Mouse (Mus musculus) MEL (cell line): Measurements from ENCODE around the gene Mylk4. TPM values are rescaled to one million over a fixed set of nuclear protein-coding genes. Genes with fewer than 3 reads are reported as not detected.

Experiments used
- DNase-seq: peaks from one replicate; pipeline ENCODE4 v3.0.0; 2011; ENCODE audit warnings: low read depth, low spot score
- H3K27ac ChIP-seq: 2 replicates; pipeline ENCODE4 v1.5.1; 2012; ENCODE audit warnings: low read depth, mild to moderate bottlenecking, control low read depth, low read length, moderate library complexity; ENCODE audit not compliant: control insufficient read depth
- H3K27me3 ChIP-seq, 2 experiments: fragments of 150-350 bp in 1 of 2; sonication (generic) in 1 of 2; 2 replicates each; pipeline ENCODE4 v1.6.1; 2012; ENCODE audit warnings: low read length in 2 of 2, mild to moderate bottlenecking in 2 of 2, improper control_type of control experiment in 1 of 2, moderate library complexity in 1 of 2; ENCODE audit not compliant: insufficient read depth in 2 of 2, control insufficient read depth in 1 of 2
- H3K36me3 ChIP-seq, 2 experiments: 2 replicates each; pipeline ENCODE4 v1.6.1; 2012 to 2014; ENCODE audit warnings: low read length in 2 of 2, improper control_type of control experiment in 1 of 2, inconsistent platforms in 1 of 2, mild to moderate bottlenecking in 1 of 2; ENCODE audit not compliant: insufficient read depth in 2 of 2, control insufficient read depth in 1 of 2
- H3K4me1 ChIP-seq, 2 experiments: fragments of 150-350 bp in 1 of 2; sonication (generic) in 1 of 2; 2 replicates each; pipeline ENCODE4 v1.6.1; 2012; ENCODE audit warnings: low read length in 2 of 2, improper control_type of control experiment in 1 of 2, mild to moderate bottlenecking in 1 of 2; ENCODE audit not compliant: insufficient read depth in 2 of 2, control insufficient read depth in 1 of 2
- H3K4me3 ChIP-seq, 2 experiments: fragments of 150-350 bp in 1 of 2; sonication (generic) in 1 of 2; 2 replicates each; pipeline ENCODE4 v1.5.1; 2012; ENCODE audit warnings: low read depth in 2 of 2, low read length in 2 of 2, mild to moderate bottlenecking in 2 of 2, moderate library complexity in 2 of 2, control low read depth in 1 of 2, improper control_type of control experiment in 1 of 2; ENCODE audit not compliant: control insufficient read depth in 1 of 2, insufficient read depth in 1 of 2
- H3K79me2 ChIP-seq: 2 replicates; pipeline ENCODE4 v1.6.1; 2012; ENCODE audit warnings: mild to moderate bottlenecking, low read length, moderate library complexity; ENCODE audit not compliant: control insufficient read depth, poor library complexity, insufficient read depth
- H3K9ac ChIP-seq: 2 replicates; pipeline ENCODE4 v1.6.1; 2012; ENCODE audit warnings: low read depth, mild to moderate bottlenecking, control low read depth, low read length, moderate library complexity; ENCODE audit not compliant: control insufficient read depth, poor library complexity, severe bottlenecking
- H3K9me3 ChIP-seq: fragments of 150-350 bp; sonication (generic); replicated peaks from 2 replicates; pipeline ENCODE4 v1.6.1; 2012; ENCODE audit warnings: mild to moderate bottlenecking, low read length, improper control_type of control experiment, moderate library complexity; ENCODE audit not compliant: insufficient read depth
- BHLHE40 ChIP-seq: IDR thresholded peaks from 2 replicates; pipeline ENCODE4 v1.6.1; 2012; ENCODE audit warnings: low read depth, mild to moderate bottlenecking, inconsistent platforms, low read length, improper control_type of control experiment, borderline replicate concordance
- CHD2 ChIP-seq: IDR thresholded peaks from 2 replicates; pipeline ENCODE4 v1.6.1; 2011; ENCODE audit warnings: low read length, improper control_type of control experiment
- CTCF ChIP-seq, 3 experiments: IDR thresholded peaks in 2 of 3; conservative IDR thresholded peaks in 1 of 3; 2 replicates each; pipeline ENCODE4 v1.5.1; 2011 to 2012; ENCODE audit warnings: low read length in 3 of 3, low read depth in 2 of 3, mild to moderate bottlenecking in 2 of 3, improper control_type of control experiment in 1 of 3, inconsistent platforms in 1 of 3, mixed read lengths in 1 of 3, moderate library complexity in 1 of 3; ENCODE audit not compliant: control insufficient read depth in 1 of 3, insufficient read depth in 1 of 3, poor library complexity in 1 of 3, severe bottlenecking in 1 of 3
- E2F4 ChIP-seq: IDR thresholded peaks from 2 replicates; pipeline ENCODE4 v1.6.1; 2011; ENCODE audit warnings: low read depth, low read length, improper control_type of control experiment, borderline replicate concordance
- ELF1 ChIP-seq: IDR thresholded peaks from 2 replicates; pipeline ENCODE4 v1.6.1; 2014; ENCODE audit warnings: low read depth, mild to moderate bottlenecking, inconsistent platforms, low read length, improper control_type of control experiment, moderate library complexity
- EP300 ChIP-seq, 2 experiments: IDR thresholded peaks; 2 replicates each; pipeline ENCODE4 v1.6.1; 2011; ENCODE audit warnings: improper control_type of control experiment in 2 of 2, low read length in 2 of 2, low read depth in 1 of 2, mild to moderate bottlenecking in 1 of 2
- GABPA ChIP-seq: IDR thresholded peaks from 2 replicates; pipeline ENCODE4 v1.6.1; 2012; ENCODE audit warnings: low read depth, mild to moderate bottlenecking, inconsistent platforms, low read length, improper control_type of control experiment, moderate library complexity
- GATA1 ChIP-seq: IDR thresholded peaks from 2 replicates; pipeline ENCODE4 v1.6.1; 2011; ENCODE audit warnings: low read depth, low read length, improper control_type of control experiment
- HCFC1 ChIP-seq: IDR thresholded peaks from 2 replicates; pipeline ENCODE4 v1.6.1; 2012; ENCODE audit warnings: low read depth, mild to moderate bottlenecking, inconsistent platforms, low read length, improper control_type of control experiment, moderate library complexity
- MAFK ChIP-seq: IDR thresholded peaks from 2 replicates; pipeline ENCODE4 v1.6.1; 2011; ENCODE audit warnings: low read depth, mild to moderate bottlenecking, low read length, improper control_type of control experiment, borderline replicate concordance
- NELFE ChIP-seq: IDR thresholded peaks from 2 replicates; pipeline ENCODE4 v1.6.1; 2011; ENCODE audit warnings: low read depth, low read length, improper control_type of control experiment
- POLR2A ChIP-seq, 2 experiments: IDR thresholded peaks; 2 replicates each; pipeline ENCODE4 v1.6.1; 2011 to 2012; ENCODE audit warnings: low read length in 2 of 2, mild to moderate bottlenecking in 2 of 2, control low read depth in 1 of 2, improper control_type of control experiment in 1 of 2, low read depth in 1 of 2, moderate library complexity in 1 of 2; ENCODE audit not compliant: control insufficient read depth in 1 of 2, insufficient read depth in 1 of 2, poor library complexity in 1 of 2
- POLR2AphosphoS5 ChIP-seq: IDR thresholded peaks from 2 replicates; pipeline ENCODE4 v1.6.1; 2012; ENCODE audit warnings: low read depth, borderline replicate concordance, mild to moderate bottlenecking, inconsistent platforms, low read length, moderate library complexity, mixed read lengths
- RAD21 ChIP-seq: IDR thresholded peaks from 2 replicates; pipeline ENCODE4 v1.6.1; 2011; ENCODE audit warnings: mild to moderate bottlenecking, low read depth, low read length, improper control_type of control experiment
- RCOR1 ChIP-seq: IDR thresholded peaks from 2 replicates; pipeline ENCODE4 v1.6.1; 2012; ENCODE audit warnings: low read depth, mild to moderate bottlenecking, inconsistent platforms, low read length, improper control_type of control experiment
- SMC3 ChIP-seq: IDR thresholded peaks from 2 replicates; pipeline ENCODE4 v1.6.1; 2011; ENCODE audit warnings: low read depth, low read length, improper control_type of control experiment
- TAL1 ChIP-seq: IDR thresholded peaks from 2 replicates; pipeline ENCODE4 v1.6.1; 2012; ENCODE audit warnings: mild to moderate bottlenecking, inconsistent platforms, low read length, moderate library complexity, mixed read lengths
- ZNF384 ChIP-seq: IDR thresholded peaks from 2 replicates; pipeline ENCODE4 v1.6.1; 2012; ENCODE audit warnings: low read depth, mild to moderate bottlenecking, inconsistent platforms, low read length, improper control_type of control experiment
- polyA plus RNA-seq, 2 experiments: library from polyadenylated mRNA; stranded (reverse) in 1 of 2; unstranded in 1 of 2; fragments of >175 nt in 1 of 2; fragments of >200 nt in 1 of 2; gene quantifications; 2 replicates each; pipeline versions ENCODE4 v1.2.1 to v1.2.4; 2012; ENCODE audit warnings: low replicate concordance in 2 of 2, low read depth in 1 of 2; ENCODE audit not compliant: insufficient read length in 2 of 2, insufficient read depth in 1 of 2, missing spikeins in 1 of 2
- total RNA-seq: library from RNA; depleted of rRNA; stranded (reverse); fragments of 300-350 nt; gene quantifications from 2 replicates; pipeline ENCODE4 v1.2.3, GENCODE M21; 2012

Mylk4 gene
- total and polyA plus RNA-seq, 3 experiments = not detected

DNA sequence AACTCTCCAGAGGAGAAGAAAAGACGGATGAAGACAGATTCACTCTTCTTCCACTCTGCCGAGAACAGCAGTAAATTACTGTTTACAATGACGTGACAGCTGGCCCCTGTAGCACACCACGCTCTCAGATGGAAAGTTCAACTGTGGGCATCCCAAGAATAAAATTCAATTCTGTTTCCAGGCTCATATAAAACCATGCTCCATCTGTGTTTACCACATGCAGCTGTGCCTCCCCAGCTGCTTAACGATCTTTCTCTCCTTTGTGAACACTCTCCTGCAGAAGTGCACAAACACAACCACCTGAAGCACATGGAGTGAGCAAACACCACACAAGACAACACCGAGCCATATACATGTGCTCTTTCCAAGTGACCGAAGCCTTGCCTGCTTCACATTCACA lies 42.6 kb downstream of the Mylk4 start:
- H3K79me2 ChIP-seq = no peaks in the 10 kb centered on the region
- TF ChIP-seq POLR2A (IDR thresholded peaks at IDR 0.05; ENCODE audit: control insufficient read depth in 1 of 2, insufficient read depth in 1 of 2, low read depth in 1 of 2, low read length in 2 of 2, poor library complexity in 1 of 2) (no peak), GATA1 (no peak), SMC3 (no peak), E2F4 (no peak), ELF1 (no peak), BHLHE40 (no peak), CTCF (IDR thresholded peaks at IDR 0.05 in 2 of 3, conservative IDR thresholded peaks at IDR 0.05 in 1 of 3; ENCODE audit: control insufficient read depth in 1 of 3, insufficient read depth in 1 of 3, low read depth in 2 of 3, low read length in 3 of 3, poor library complexity in 1 of 3, severe bottlenecking in 1 of 3) (no peak), MAFK (no peak)

GRCm38 (mm10) chr13:32731283-32731682 lies 52.5 kb downstream of the Mylk4 start:
- no peaks in the 10 kb centered on the region for H3K9me3 ChIP-seq

More for the DNA sequence above, 42.6 kb downstream of the Mylk4 start:
- no peaks in the 10 kb centered on the region for H3K36me3 ChIP-seq
- no peak overlapping the region for H3K4me3 ChIP-seq
- no peak overlapping the region for H3K27ac ChIP-seq
- H3K9me3 ChIP-seq = no peaks in the 10 kb centered on the region
- DNase-seq = no peak
- no peaks in the 10 kb centered on the region for H3K4me1 ChIP-seq
- no peak overlapping the region for H3K9ac ChIP-seq
- peaks cover 0 to 1% of the 10 kb centered on the region in 2 experiments; a peak in 2 of 4 replicates for H3K27me3 ChIP-seq

DNA sequence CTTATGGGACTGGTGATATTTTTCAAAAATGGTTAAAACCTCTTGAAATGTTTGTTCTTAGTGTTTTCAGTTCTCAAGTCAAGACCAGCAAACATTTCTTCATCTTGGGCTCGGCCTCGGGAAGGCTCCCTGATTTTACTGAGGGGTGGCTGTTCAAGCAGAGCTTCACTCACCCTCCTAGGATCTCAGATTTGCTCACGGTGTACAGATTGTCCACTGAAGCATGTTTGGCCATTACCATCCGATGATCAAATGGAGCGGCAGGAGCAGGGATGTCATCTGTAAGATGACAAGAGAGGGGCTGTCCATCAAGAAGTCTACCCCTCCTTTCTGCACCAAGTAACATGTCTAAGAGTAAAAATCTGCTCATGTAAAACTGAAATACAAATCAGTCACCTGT lies 59.1 kb downstream of the Mylk4 start:
- H3K36me3 ChIP-seq = no peaks in the 10 kb centered on the region
- no peaks in the 10 kb centered on the region for H3K4me1 ChIP-seq
- H3K4me3 ChIP-seq = no peak overlapping the region
- no peak overlapping the region for H3K27ac ChIP-seq
- H3K27me3 ChIP-seq = peaks cover 0 to 2% of the 10 kb centered on the region in 2 experiments; a peak in 2 of 4 replicates
- H3K9me3 ChIP-seq = no peaks in the 10 kb centered on the region
- H3K79me2 ChIP-seq = no peaks in the 10 kb centered on the region
- DNase-seq = no peak
- no peak overlapping the region for H3K9ac ChIP-seq
- TF ChIP-seq ZNF384 = no peak
- no peak for TF ChIP-seq RCOR1
- TF ChIP-seq POLR2AphosphoS5 = no peak
- TF ChIP-seq CHD2 = no peak
- TF ChIP-seq HCFC1 = no peak
- no peak for TF ChIP-seq GABPA
- no peak for TF ChIP-seq TAL1
- no peak for TF ChIP-seq EP300 (IDR thresholded peaks at IDR 0.05; ENCODE audit: low read depth in 1 of 2, low read length in 2 of 2)
- TF ChIP-seq, all 39 proteins: peak for 0

More at GRCm38 (mm10) chr13:32731283-32731682, 52.5 kb downstream of the Mylk4 start:
- H3K79me2 ChIP-seq = no peaks in the 10 kb centered on the region
- H3K9ac ChIP-seq = no peak overlapping the region
- H3K27me3 ChIP-seq = no peaks in the 10 kb centered on the region; a peak in 2 of 4 replicates
- H3K27ac ChIP-seq = no peak overlapping the region
- no peak overlapping the region for H3K4me3 ChIP-seq
- DNase-seq = no peak
- H3K36me3 ChIP-seq = no peaks in the 10 kb centered on the region
- H3K4me1 ChIP-seq = no peaks in the 10 kb centered on the region
- 0 out of 6 replicates have a peak, but pooled peaks of 1 of the 3 experiments have one; percentile 6 for TF ChIP-seq CTCF (IDR thresholded peaks at IDR 0.05 in 2 of 3, conservative IDR thresholded peaks at IDR 0.05 in 1 of 3; ENCODE audit: control insufficient read depth in 1 of 3, insufficient read depth in 1 of 3, low read depth in 2 of 3, low read length in 3 of 3, poor library complexity in 1 of 3, severe bottlenecking in 1 of 3)
- no peak for TF ChIP-seq POLR2AphosphoS5
- no peak for TF ChIP-seq NELFE
- TF ChIP-seq RAD21 = peak; percentile 12
